Mouse (Mus musculus): ENCODE results near the gene Cdc25b.

Cdc25b gene

DNA sequence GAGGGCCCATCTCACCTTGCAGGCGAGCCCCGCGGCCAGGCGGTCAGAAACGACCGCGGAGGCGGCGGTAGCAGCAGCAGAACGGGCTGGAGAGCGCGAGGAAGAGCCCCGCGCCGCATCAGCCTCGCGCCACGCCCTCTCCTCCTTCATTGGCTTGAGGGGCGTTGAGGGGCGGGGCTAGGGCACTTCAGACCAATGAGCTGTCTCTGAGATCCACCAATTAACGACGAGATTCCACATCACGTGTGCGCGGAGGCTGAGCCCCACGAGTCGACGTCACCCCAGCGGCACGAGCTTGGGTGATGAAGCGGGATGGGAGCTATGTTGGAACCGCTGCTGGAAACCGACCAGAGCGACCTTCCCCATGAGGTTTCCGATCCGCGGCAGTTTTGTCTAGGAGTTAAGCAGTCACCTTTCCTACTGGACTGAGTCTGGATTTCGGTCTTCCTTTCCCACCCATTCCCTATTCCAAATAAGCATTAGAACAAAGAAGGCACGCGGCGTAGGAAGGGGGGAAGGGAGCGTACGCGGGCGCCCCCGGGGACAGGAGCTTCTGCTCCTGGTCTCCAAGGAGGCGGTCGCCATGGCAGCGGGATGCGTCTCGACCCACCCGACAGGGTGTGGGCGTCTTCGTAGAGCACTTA, 26.7 kb upstream of the Cdc25b start, which contains the start of gene 1700037H04Rik:
Gene 1700037H04Rik, minus strand, starts transcription at position 144 of the 644 bp plus-strand sequence.
- in situ Hi-C loops (cut with MboI, MseI), result no loop called here

GRCm38 (mm10) chr2:131160671-131161111, 26.1 kb upstream of the Cdc25b start:
- in situ Hi-C loops (cut with MboI, MseI), result no loop called here

GRCm38 (mm10) chr2:131163924-131164323, 22.8 kb upstream of the Cdc25b start:
- in situ Hi-C loops (cut with MboI, MseI), result no loop called here

- in situ Hi-C loops (cut with MboI, MseI), result no loop called here
Observed at GRCm38 (mm10) chr2:131166172-131166571, 20.6 kb upstream of the Cdc25b start.

DNA sequence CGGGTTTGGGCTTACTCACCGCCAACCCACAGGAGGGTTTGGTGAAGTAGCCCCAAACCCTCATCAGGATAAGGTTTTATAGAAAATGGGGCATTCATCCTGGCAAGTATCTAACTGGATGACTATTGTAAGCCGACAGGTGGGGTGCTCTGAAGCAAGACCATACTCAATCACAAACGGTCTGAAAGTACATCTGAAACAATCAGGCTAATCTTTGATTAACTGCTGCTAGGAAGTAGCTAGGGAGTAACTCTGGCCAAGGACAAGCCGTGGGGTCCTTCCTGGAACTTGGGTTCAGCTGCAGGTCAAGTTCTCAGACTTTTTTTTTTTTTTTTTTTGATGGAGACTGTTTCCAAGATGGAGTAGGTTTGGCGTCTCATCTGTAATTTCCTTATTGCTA, 18.8 kb upstream of the Cdc25b start:
- in situ Hi-C loops (cut with MboI, MseI), result no loop called here

DNA sequence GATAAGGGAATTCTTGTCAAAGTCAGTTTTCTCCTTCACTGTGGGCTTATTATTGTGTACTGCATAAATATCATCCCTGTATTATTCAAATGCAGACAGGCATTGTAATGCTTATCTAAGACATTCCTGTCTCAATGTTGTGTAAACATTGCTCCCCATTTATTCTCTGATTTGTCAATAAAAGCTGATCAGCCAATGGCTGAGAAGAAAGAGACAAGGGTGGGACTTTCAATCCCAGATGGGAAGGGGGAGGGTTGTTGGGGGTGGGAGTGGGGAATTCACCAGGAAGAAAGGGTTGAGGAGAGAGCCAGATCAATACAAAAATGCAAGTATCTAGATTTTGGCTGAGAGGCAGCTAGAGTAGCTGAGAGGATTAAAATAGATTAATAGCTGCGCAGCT, 17.8 kb upstream of the Cdc25b start:
- in situ Hi-C loops (cut with MboI, MseI), result no loop called here

DNA sequence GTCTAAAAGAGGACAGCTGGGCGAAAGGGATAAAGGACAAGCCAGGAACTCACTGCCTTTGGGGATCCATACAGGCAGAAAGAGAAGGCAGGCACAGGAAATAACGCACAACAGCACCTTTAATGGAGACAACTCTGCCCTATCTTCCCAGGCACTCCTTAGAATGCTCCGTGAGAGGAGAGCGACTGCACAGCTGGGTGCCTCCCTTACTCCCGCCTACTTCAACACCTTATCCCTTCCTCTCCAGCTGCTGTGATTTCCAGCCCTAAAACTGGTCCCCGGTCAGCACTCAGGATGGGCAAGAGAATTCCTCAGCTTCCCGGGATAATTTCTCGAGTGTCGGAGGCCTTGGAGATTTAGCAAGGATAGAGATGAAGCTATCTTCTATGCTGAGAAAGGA, 15.8 kb upstream of the Cdc25b start:
- in situ Hi-C loops (cut with MboI, MseI), result no loop called here

- in situ Hi-C loops (cut with MboI, MseI), result no loop called here
Observed at GRCm38 (mm10) chr2:131171401-131172104, 15.2 kb upstream of the Cdc25b start.

DNA sequence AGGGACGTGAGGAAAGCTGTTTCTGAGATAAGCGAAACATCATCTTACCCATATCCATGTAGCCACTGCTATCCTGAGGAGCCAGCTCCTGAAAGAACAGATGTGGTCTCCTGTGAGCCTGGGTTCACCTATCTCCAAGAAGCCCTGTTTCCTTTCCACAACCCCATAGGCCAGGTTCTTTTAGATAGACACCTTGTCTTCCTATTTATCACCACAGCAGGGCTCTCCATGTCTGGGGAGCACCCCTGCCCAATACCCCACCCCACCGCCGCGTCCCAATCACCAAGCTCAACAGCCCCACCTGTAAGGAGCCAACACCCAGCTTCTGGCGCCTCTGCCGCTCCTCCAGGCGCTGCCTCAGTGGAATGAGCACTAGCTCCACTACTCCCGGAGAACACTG, 14.4 kb upstream of the Cdc25b start:
- in situ Hi-C loops (cut with MboI, MseI), result no loop called here

- in situ Hi-C loops (cut with MboI, MseI), result no loop called here
Observed at GRCm38 (mm10) chr2:131174700-131175099, 12.0 kb upstream of the Cdc25b start.

GRCm38 (mm10) chr2:131175286-131175944, 11.3 kb upstream of the Cdc25b start:
- in situ Hi-C loops (cut with MboI, MseI), result no loop called here

GRCm38 (mm10) chr2:131175945-131176309, 10.8 kb upstream of the Cdc25b start:
- in situ Hi-C loops (cut with MboI, MseI), result no loop called here

DNA sequence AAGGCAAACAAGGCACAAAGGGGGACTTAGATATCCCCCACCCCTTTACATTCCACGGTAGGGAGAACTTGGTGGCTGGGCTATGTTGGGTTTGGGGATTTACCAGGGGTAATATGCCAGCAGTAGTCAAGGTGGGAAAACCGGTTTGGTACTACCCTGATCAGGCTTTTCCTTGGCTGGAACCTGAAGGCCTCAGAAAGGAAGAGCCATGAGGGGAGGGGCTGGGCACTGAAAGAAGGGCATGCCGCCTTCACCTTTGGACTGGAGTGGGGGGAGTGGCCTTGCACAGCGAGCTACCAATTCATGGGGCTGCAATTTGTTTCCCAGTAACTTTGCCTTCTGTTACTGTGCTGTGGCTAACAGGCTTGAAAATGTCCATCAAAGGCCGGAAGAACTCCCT, 10.3 kb upstream of the Cdc25b start:
- in situ Hi-C loops (cut with MboI, MseI), result no loop called here

- in situ Hi-C loops (cut with MboI, MseI), result no loop called here
Observed at GRCm38 (mm10) chr2:131177932-131178331, 8.8 kb upstream of the Cdc25b start.

- in situ Hi-C loops (cut with MboI, MseI), result no loop called here
Observed at GRCm38 (mm10) chr2:131178828-131179245, 7.9 kb upstream of the Cdc25b start.

GRCm38 (mm10) chr2:131179246-131179886, 7.4 kb upstream of the Cdc25b start:
- in situ Hi-C loops (cut with MboI, MseI), result no loop called here

DNA sequence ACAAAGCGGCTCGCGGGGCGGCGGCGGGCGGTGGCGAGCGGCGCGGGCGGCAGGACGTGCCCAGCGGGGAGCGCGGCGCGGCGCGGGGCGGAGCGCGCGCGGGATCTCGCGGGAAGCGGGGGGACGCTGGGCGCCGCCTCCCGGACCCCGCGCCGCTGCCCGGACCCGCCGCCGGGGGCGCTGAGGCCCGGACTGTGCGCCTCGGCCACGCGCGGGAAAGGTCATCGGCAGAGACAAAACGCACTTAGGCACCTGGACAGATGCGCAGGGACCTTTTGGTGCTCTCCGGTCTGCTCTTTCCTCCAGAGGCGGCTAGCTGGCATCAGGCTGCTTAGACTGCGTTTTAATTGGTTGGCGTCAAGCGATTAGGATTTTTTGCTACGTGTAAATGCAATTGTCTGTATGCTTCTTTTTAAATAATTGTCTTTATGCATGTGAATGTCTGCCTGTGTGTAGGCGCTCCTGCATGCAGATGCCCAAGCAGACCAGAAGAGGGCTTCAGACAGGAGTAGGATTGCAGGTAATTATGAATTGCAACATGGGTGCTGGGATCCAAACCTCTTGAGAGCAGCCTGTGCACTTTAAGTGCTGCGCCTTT, 6.7 kb upstream of the Cdc25b start, which contains the start of gene Cenpb:
Gene Cenpb, minus strand, starts transcription at position 78 of the 598 bp plus-strand sequence.
- in situ Hi-C loops (cut with MboI, MseI), result no loop called here

DNA sequence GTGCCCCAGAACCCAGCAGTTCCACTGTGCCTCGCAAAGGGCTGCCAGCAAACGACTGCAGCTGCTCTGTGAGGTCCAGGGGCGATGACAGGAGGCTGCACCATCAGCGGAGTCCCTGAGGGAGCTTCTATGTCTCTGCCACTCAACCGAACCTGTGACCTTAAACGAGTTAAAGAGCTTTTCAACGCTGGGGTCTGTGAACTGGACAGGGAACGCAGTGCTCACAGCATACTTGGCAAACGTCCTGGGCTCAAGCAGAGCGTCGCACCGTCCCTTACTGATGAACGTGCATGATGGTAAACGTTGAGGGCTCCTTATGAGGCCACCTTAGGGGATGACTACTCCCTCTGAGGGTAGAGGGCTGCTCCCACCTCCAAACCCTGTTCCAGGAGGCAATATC, 406 bp upstream of the Cdc25b start:
- in situ Hi-C loops (cut with MboI, MseI), result no loop called here

DNA sequence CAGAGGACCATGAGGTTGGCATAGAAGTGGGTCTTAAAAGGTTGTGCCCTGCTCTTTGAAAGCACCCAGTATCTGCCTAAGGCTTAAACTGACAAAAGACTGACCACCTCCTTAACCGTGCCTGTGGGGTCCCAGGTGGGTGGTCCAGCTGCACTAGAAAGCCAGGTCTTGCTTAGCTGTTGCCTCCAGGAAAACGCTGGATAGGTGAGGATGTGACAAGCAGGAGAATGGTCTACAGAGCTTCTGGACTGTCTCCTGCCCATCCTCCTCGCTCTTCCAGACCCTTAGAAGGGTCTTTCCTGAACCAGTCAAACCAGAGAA, 813 bp downstream of the Cdc25b start:
- in situ Hi-C loops (cut with MboI, MseI), result no loop called here

- in situ Hi-C loops (cut with MboI, MseI), result no loop called here
Observed at GRCm38 (mm10) chr2:131188311-131188710, 1.6 kb downstream of the Cdc25b start.

- in situ Hi-C loops (cut with MboI, MseI), result no loop called here
Observed at GRCm38 (mm10) chr2:131189521-131190309, 3.0 kb downstream of the Cdc25b start.
